Mouse (Mus musculus) thymus, postnatal 10 days (tissue): ENCODE results near the gene A3galt2.

Experiments
- DNase-seq, 2 experiments: peaks; one replicate each; pipeline ENCODE4 v3.0.0; 2021; ENCODE audit warnings: low spot score in 2 of 2

Gene A3galt2

GRCm38 (mm10) chr4:128755064-128755463 lies at the start of gene A3galt2:
A3galt2 (plus strand) TSS chr4:128755364.
- no peak for DNase-seq

- no peak for DNase-seq
Measured at GRCm38 (mm10) chr4:128706626-128707025, 48.5 kb upstream of the A3galt2 start.

GRCm38 (mm10) chr4:128707384-128707783 lies 47.8 kb upstream of the A3galt2 start:
- DNase-seq: no peak

GRCm38 (mm10) chr4:128709061-128709780 lies 45.9 kb upstream of the A3galt2 start:
- DNase-seq: no peak

- no peak for DNase-seq
Measured at GRCm38 (mm10) chr4:128709781-128710166, 45.4 kb upstream of the A3galt2 start.

- no peak for DNase-seq
Measured at GRCm38 (mm10) chr4:128710286-128710685, 44.9 kb upstream of the A3galt2 start.

GRCm38 (mm10) chr4:128710800-128711199 lies 44.4 kb upstream of the A3galt2 start:
- no peak for DNase-seq

GRCm38 (mm10) chr4:128711455-128712135 lies 43.6 kb upstream of the A3galt2 start:
- DNase-seq: peak; percentile 88 to 95

GRCm38 (mm10) chr4:128712136-128712655 lies 43.0 kb upstream of the A3galt2 start:
- DNase-seq: no peak

GRCm38 (mm10) chr4:128712941-128713340 lies 42.2 kb upstream of the A3galt2 start:
- no peak for DNase-seq

- DNase-seq: peak; percentile 32 to 44
Measured at GRCm38 (mm10) chr4:128715241-128716204, 39.6 kb upstream of the A3galt2 start.

- no peak for DNase-seq
Measured at GRCm38 (mm10) chr4:128716279-128716678, 38.9 kb upstream of the A3galt2 start.

GRCm38 (mm10) chr4:128716731-128717130 lies 38.4 kb upstream of the A3galt2 start:
- no peak for DNase-seq

- DNase-seq: no peak
Measured at GRCm38 (mm10) chr4:128720110-128720509, 35.1 kb upstream of the A3galt2 start.

- no peak for DNase-seq
Measured at GRCm38 (mm10) chr4:128721061-128721648, 34.0 kb upstream of the A3galt2 start.

GRCm38 (mm10) chr4:128721761-128722160 lies 33.4 kb upstream of the A3galt2 start:
- DNase-seq: no peak

- DNase-seq: no peak
Measured at GRCm38 (mm10) chr4:128722932-128723331, 32.2 kb upstream of the A3galt2 start.

GRCm38 (mm10) chr4:128723431-128723830 lies 31.7 kb upstream of the A3galt2 start:
- DNase-seq: no peak

GRCm38 (mm10) chr4:128724059-128724458 lies 31.1 kb upstream of the A3galt2 start:
- no peak for DNase-seq

- peak; percentile 76 to 88 for DNase-seq
Measured at GRCm38 (mm10) chr4:128727019-128727720, 28.0 kb upstream of the A3galt2 start.
